Mouse (Mus musculus) embryonic facial prominence, embryonic 10.5 days (tissue): ENCODE data around the gene Tmem198. TPM values are rescaled to one million over a fixed set of nuclear protein-coding genes. Genes with fewer than 3 reads are reported as not detected.
A peak's percentile ranks its signal among the peaks of the same experiment; 100 is the strongest.

Source experiments
- DNase-seq: peaks from one replicate; pipeline ENCODE4 v3.0.0-alpha.2; 2017; ENCODE audit warnings: low spot score
- H3K27ac ChIP-seq: fragments of 300-500 bp; sonication (generic); replicated peaks from 2 replicates; pipeline ENCODE4 v1.5.1; 2016; ENCODE audit warnings: mild to moderate bottlenecking
- H3K27me3 ChIP-seq: fragments of 300-500 bp; sonication (generic); replicated peaks from 2 replicates; pipeline ENCODE4 v1.6.1; 2016; ENCODE audit warnings: low read depth, mild to moderate bottlenecking; ENCODE audit not compliant: poor library complexity, severe bottlenecking
- H3K36me3 ChIP-seq: fragments of 300-500 bp; sonication (generic); replicated peaks from 2 replicates; pipeline ENCODE4 v1.6.1; 2016; ENCODE audit warnings: mild to moderate bottlenecking, moderate library complexity
- H3K4me1 ChIP-seq: fragments of 300-500 bp; sonication (generic); 2 replicates; pipeline ENCODE4 v1.6.1; 2016
- H3K4me3 ChIP-seq: fragments of 300-500 bp; sonication (generic); 2 replicates; pipeline ENCODE4 v1.5.1; 2016; ENCODE audit warnings: mild to moderate bottlenecking, moderate library complexity
- H3K9me3 ChIP-seq: fragments of 300-500 bp; sonication (generic); 2 replicates; pipeline ENCODE4 v1.6.1; 2016; ENCODE audit warnings: mild to moderate bottlenecking
- WGBS: fragments of 180-500 bp; shearing (Covaris S2); methylation state at CpG from one replicate; pipeline ENCODE4 v1.1.7; 2016; 5-methylcytosine and 5-hydroxymethylcytosine counted together
- polyA plus RNA-seq: library from polyadenylated mRNA; unstranded; fragments of >200 nt; fragmentation: Nextera tagmentation; extraction: Ambion mirVana; gene quantifications from 2 replicates; pipeline ENCODE4 v1.2.1, GENCODE M21; 2016

Gene Tmem198
- polyA plus RNA-seq, result 3.3 and 3.5 TPM in 2 replicates

- Histone ChIP-seq H3K4me3 (peak within 1 kb of the TSS; percentile 92), H3K36me3 (peaks cover 31% of the 10 kb centered on the region), H3K4me1 (peaks cover 37% of the 10 kb centered on the region), H3K9me3 (no peaks in the 10 kb centered on the region), H3K27ac (peak within 1 kb of the TSS; percentile 89), H3K27me3 (peaks cover 62% of the 10 kb centered on the region)
- peak; percentile 100 for DNase-seq
- under 1% methylated on average over 76 of the region's 76 CpGs for WGBS
These were observed at the start of gene Tmem198, which contains the start of gene Chpf for GRCm38 (mm10) chr1:75478916-75479634. Tmem198 (plus strand) TSS chr1:75479532. Chpf (minus strand) TSS chr1:75479307.

- peaks cover 59% of the 10 kb centered on the region for H3K4me1 ChIP-seq
These were observed 43.6 kb upstream of the Tmem198 start, which contains the start of gene Gmppa for GRCm38 (mm10) chr1:75435475-75436328. Gmppa (plus strand) TSS chr1:75435930.

GRCm38 (mm10) chr1:75438782-75439181, 40.5 kb upstream of the Tmem198 start:
- Histone ChIP-seq H3K27ac (0 out of 2 replicates have a peak overlapping the region, but pooled peaks have one; percentile 19), H3K27me3 (peaks cover 11% of the 10 kb centered on the region), H3K4me3 (no peak overlapping the region), H3K9me3 (no peaks in the 10 kb centered on the region), H3K36me3 (peaks cover 24% of the 10 kb centered on the region), H3K4me1 (peaks cover 68% of the 10 kb centered on the region)
- no peak for DNase-seq
- 84% methylated on average over 8 of the region's 9 CpGs for WGBS

More at GRCm38 (mm10) chr1:75435475-75436328, 43.6 kb upstream of the Tmem198 start, which contains the start of gene Gmppa:
- peak; percentile 85 for DNase-seq
- Histone ChIP-seq H3K36me3 (peaks cover 6% of the 10 kb centered on the region), H3K27ac (peak within 1 kb of the TSS; percentile 84), H3K27me3 (peaks cover 7% of the 10 kb centered on the region; the same call in 1 of the 2 replicates), H3K9me3 (no peaks in the 10 kb centered on the region), H3K4me3 (peak within 1 kb of the TSS; percentile 74)
- 5% methylated on average over 28 of the region's 28 CpGs for WGBS

- 0 out of 2 replicates have a peak overlapping the region, but pooled peaks have one; percentile 7 for H3K27ac ChIP-seq
- WGBS, result 93% methylated on average over 7 of the region's 7 CpGs
- H3K9me3 ChIP-seq, result no peaks in the 10 kb centered on the region
- peaks cover 75% of the 10 kb centered on the region for H3K4me1 ChIP-seq
- H3K36me3 ChIP-seq, result peaks cover 24% of the 10 kb centered on the region
- no peak overlapping the region for H3K4me3 ChIP-seq
- DNase-seq, result no peak
- H3K27me3 ChIP-seq, result peaks cover 27% of the 10 kb centered on the region
These were observed 38.7 kb upstream of the Tmem198 start for GRCm38 (mm10) chr1:75440661-75441060.

GRCm38 (mm10) chr1:75441471-75441996, 37.8 kb upstream of the Tmem198 start:
- H3K4me3 ChIP-seq, result no peak overlapping the region
- H3K9me3 ChIP-seq, result no peaks in the 10 kb centered on the region
- H3K36me3 ChIP-seq, result peaks cover 24% of the 10 kb centered on the region
- no peak for DNase-seq
- H3K4me1 ChIP-seq, result peaks cover 77% of the 10 kb centered on the region
- H3K27ac ChIP-seq, result 0 out of 2 replicates have a peak overlapping the region, but pooled peaks have one; percentile 78
- WGBS, result 88% methylated on average over 15 of the region's 15 CpGs
- peaks cover 36% of the 10 kb centered on the region for H3K27me3 ChIP-seq

GRCm38 (mm10) chr1:75442171-75442570, 37.2 kb upstream of the Tmem198 start:
- Histone ChIP-seq H3K4me3 (no peak overlapping the region), H3K4me1 (peaks cover 77% of the 10 kb centered on the region), H3K9me3 (no peaks in the 10 kb centered on the region), H3K36me3 (peaks cover 24% of the 10 kb centered on the region), H3K27me3 (peaks cover 42% of the 10 kb centered on the region), H3K27ac (peak overlapping the region; percentile 78; the same call in 1 of the 2 replicates)
- 88% methylated on average over 9 of the region's 9 CpGs for WGBS
- DNase-seq, result no peak

GRCm38 (mm10) chr1:75442811-75443210, 36.5 kb upstream of the Tmem198 start:
- Histone ChIP-seq H3K27ac (peak overlapping the region; percentile 78), H3K4me3 (no peak overlapping the region), H3K27me3 (peaks cover 48% of the 10 kb centered on the region), H3K4me1 (peaks cover 79% of the 10 kb centered on the region), H3K36me3 (peaks cover 24% of the 10 kb centered on the region), H3K9me3 (no peaks in the 10 kb centered on the region)
- WGBS, result 44% methylated on average over 8 of the region's 8 CpGs
- DNase-seq, result no peak

GRCm38 (mm10) chr1:75443247-75444024, 35.9 kb upstream of the Tmem198 start:
- Histone ChIP-seq H3K36me3 (peaks cover 24% of the 10 kb centered on the region), H3K27ac (peak overlapping the region; percentile 78), H3K4me3 (no peak overlapping the region), H3K4me1 (peaks cover 85% of the 10 kb centered on the region), H3K9me3 (no peaks in the 10 kb centered on the region), H3K27me3 (peaks cover 55% of the 10 kb centered on the region)
- WGBS, result 20% methylated on average over 13 of the region's 13 CpGs
- DNase-seq, result peak; percentile 41

- Histone ChIP-seq H3K27ac (peak overlapping the region; percentile 78), H3K4me3 (0 out of 2 replicates have a peak overlapping the region, but pooled peaks have one; percentile 14), H3K36me3 (peaks cover 24% of the 10 kb centered on the region), H3K27me3 (peaks cover 62% of the 10 kb centered on the region), H3K4me1 (peaks cover 86% of the 10 kb centered on the region), H3K9me3 (no peaks in the 10 kb centered on the region)
- DNase-seq, result peak; percentile 61
- WGBS, result 23% methylated on average over 3 of the region's 3 CpGs
These were observed 35.1 kb upstream of the Tmem198 start for GRCm38 (mm10) chr1:75444208-75444607.

- peaks cover 91% of the 10 kb centered on the region for H3K4me1 ChIP-seq
- peak overlapping the region; percentile 47; the same call in 1 of the 2 replicates for H3K4me3 ChIP-seq
- H3K27ac ChIP-seq, result peak overlapping the region; percentile 81
- H3K27me3 ChIP-seq, result peaks cover 73% of the 10 kb centered on the region
- no peak for DNase-seq
- peaks cover 23% of the 10 kb centered on the region for H3K36me3 ChIP-seq
- no peaks in the 10 kb centered on the region for H3K9me3 ChIP-seq
- 18% methylated on average over 9 of the region's 9 CpGs for WGBS
These were observed 34.1 kb upstream of the Tmem198 start for GRCm38 (mm10) chr1:75445141-75445701.
